Mouse (Mus musculus) small intestine, adult 2 months (tissue): ENCODE data around the gene Capn8. TPM values are rescaled to one million over a fixed set of nuclear protein-coding genes. Genes with fewer than 3 reads are reported as not detected.

Experiments used
- H3K27ac ChIP-seq: fragments of 200-500 bp; 2 replicates; pipeline ENCODE4 v1.5.1; 2012; ENCODE audit warnings: low read depth, low read length, control low read depth, inconsistent platforms; ENCODE audit not compliant: insufficient read depth
- H3K27me3 ChIP-seq: fragments of 200-500 bp; 2 replicates; pipeline ENCODE4 v1.6.1; 2012; ENCODE audit warnings: mild to moderate bottlenecking, moderate library complexity, low read length, inconsistent platforms; ENCODE audit not compliant: control insufficient read depth, insufficient read depth
- H3K36me3 ChIP-seq: fragments of 200-500 bp; 2 replicates; pipeline ENCODE4 v1.6.1; 2012; ENCODE audit warnings: mild to moderate bottlenecking, low read length, control low read depth, inconsistent platforms; ENCODE audit not compliant: control insufficient read depth, insufficient read depth
- H3K4me1 ChIP-seq: fragments of 200-500 bp; 2 replicates; pipeline ENCODE4 v1.6.1; 2012; ENCODE audit warnings: low read length, inconsistent platforms, mixed read lengths; ENCODE audit not compliant: control insufficient read depth, insufficient read depth, insufficient read length
- H3K4me3 ChIP-seq: fragments of 200-500 bp; 2 replicates; pipeline ENCODE4 v1.5.1; 2012; ENCODE audit warnings: low read depth, mild to moderate bottlenecking, control low read depth, inconsistent platforms, low read length, moderate library complexity
- CTCF ChIP-seq: fragments of 200-500 bp; IDR thresholded peaks from 2 replicates; pipeline ENCODE4 v1.5.1; 2012; ENCODE audit warnings: low read depth, mild to moderate bottlenecking, control low read depth, inconsistent platforms, low read length, moderate library complexity, mixed read lengths; ENCODE audit not compliant: insufficient replicate concordance, insufficient read length; ENCODE audit errors: extremely low read depth
- POLR2A ChIP-seq: fragments of 200-500 bp; IDR thresholded peaks from 2 replicates; pipeline ENCODE4 v1.6.1; 2012; ENCODE audit warnings: low read depth, mild to moderate bottlenecking, control low read depth, inconsistent platforms, low read length, moderate library complexity
- WGBS: fragments of 180-500 bp; shearing (Covaris S2); methylation state at CpG from one replicate; pipeline ENCODE4 v1.1.7; 2018; 5-methylcytosine and 5-hydroxymethylcytosine counted together
- polyA plus RNA-seq: library from polyadenylated mRNA; depleted of rRNA; stranded (reverse); fragments of >200 nt; gene quantifications from 2 replicates; pipeline ENCODE4 v1.2.3, GENCODE M21; 2012

The Capn8 gene
- polyA plus RNA-seq, 1 experiment, result 2.4 TPM

DNA sequence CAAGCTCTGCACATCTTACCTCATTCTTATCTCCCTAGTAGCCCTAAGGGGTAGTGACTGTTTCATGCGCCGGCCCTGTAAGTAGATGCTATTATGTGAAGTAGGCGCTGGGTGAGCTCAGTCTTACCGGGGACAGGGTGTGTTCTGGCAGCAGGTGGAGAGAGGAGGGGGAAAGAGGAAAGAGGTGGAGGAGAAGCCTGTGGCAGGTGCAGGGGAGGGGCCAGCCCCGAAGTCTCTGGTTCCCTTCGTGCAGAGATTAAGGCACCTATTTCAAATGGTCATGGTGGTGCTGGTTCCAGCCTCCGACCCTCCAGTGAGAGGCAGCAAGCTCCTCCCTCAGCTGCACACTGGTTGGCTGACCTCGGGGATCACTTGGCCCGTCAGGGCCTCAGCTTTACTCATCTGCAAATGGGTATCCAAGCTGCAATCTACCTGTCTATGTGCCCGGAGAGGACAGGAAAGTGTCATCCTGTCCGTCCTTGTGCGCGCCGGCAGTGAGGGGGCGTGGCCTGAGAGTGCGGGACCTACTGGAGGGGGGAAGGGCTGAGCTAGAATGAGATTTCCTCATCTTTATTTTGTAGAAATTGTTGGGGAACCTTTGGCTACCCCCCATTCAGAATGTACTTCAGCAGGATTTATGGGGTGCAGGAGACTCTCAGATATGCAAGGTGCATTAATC is 20.5 kb downstream of the Capn8 start:
- Histone ChIP-seq H3K4me3 (peak overlapping the region; percentile 56), H3K27ac (no peak overlapping the region), H3K27me3 (no peaks in the 10 kb centered on the region), H3K4me1 (0 out of 2 replicates have a peak, but pooled peaks cover 3% of the 10 kb centered on the region), H3K36me3 (no peaks in the 10 kb centered on the region)
- 6% methylated on average over 16 of the region's 16 CpGs for WGBS
- TF ChIP-seq CTCF (no peak), POLR2A (no peak)

DNA sequence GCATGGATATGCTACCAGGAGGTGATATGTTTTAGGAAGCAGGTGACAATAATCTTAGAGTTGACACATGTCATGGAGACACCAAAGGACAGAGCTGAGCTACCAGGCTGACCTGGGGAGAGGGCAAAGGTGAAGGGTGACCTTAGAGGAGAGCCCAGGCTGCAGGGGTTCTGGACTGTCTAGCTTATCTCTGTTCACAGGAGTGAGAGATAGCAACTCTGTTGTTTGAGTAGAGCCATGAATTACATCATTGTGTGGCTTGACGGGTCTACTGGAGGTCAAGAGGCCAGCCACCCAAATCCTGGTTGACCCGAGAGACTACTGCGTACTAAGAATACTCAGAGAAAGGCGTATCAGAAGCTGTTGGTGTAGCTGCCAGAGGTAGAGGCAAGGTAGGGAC is 22.9 kb downstream of the Capn8 start:
- Histone ChIP-seq H3K36me3 (no peaks in the 10 kb centered on the region), H3K4me3 (no peak overlapping the region), H3K4me1 (0 out of 2 replicates have a peak, but pooled peaks cover 3% of the 10 kb centered on the region), H3K27ac (no peak overlapping the region), H3K27me3 (no peaks in the 10 kb centered on the region)
- TF ChIP-seq CTCF, result no peak
- no peak for TF ChIP-seq POLR2A
- 71% methylated on average over 4 of the region's 4 CpGs for whole genome bisulfite sequencing

DNA sequence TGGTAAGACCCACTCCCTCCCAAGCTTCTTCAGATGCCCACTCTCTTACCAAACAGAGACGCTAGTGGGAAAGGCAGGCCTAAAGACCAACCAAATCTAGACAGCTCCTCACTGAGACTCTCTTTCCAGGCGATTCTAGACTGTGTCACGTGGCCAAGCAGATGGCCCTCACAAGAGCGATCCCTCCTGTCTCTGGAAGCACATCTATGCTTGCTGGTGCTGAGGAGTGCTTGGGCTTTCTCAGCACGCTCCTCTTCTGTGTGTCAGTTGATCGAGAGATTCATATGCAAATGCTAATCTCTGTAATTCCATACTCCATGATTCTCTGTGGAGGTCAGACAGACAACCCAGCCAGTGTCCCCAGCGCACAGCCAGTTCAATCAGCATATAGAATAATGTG is 26.7 kb downstream of the Capn8 start:
- Histone ChIP-seq H3K36me3 (no peaks in the 10 kb centered on the region), H3K4me1 (no peaks in the 10 kb centered on the region), H3K27ac (no peak overlapping the region), H3K27me3 (no peaks in the 10 kb centered on the region), H3K4me3 (no peak overlapping the region)
- WGBS, result 90% methylated on average over 7 of the region's 7 CpGs
- TF ChIP-seq CTCF (no peak), POLR2A (no peak)

DNA sequence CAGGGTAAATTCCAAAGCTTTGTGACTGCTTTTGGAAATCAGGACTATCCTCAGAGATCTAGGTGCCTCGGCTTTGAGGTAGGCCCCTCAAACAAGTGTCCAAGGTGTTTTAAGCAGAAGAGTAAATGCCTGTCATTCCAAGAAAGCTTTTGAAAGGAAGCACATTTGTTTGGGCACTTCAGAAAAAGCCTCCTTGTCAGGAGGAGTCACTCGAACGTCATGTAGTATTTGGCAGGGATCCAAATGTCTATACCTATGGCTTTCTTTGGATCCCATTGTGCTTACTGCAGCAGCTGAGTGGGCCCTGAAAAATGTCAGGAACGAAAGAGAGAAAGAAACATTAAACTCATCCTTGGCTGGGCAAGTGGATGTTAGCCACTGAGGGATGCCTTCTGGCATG is 27.6 kb downstream of the Capn8 start:
- Histone ChIP-seq H3K4me1 (no peaks in the 10 kb centered on the region), H3K4me3 (no peak overlapping the region), H3K27ac (no peak overlapping the region), H3K27me3 (no peaks in the 10 kb centered on the region), H3K36me3 (no peaks in the 10 kb centered on the region)
- TF ChIP-seq CTCF (no peak), POLR2A (no peak)
- WGBS, result 28% methylated on average over 4 of the region's 4 CpGs

- H3K4me3 ChIP-seq, result no peak overlapping the region
- 84% methylated on average over 17 of the region's 17 CpGs for WGBS
- H3K36me3 ChIP-seq, result no peaks in the 10 kb centered on the region
Measured at GRCm38 (mm10) chr1:182605330-182606150, 40.7 kb downstream of the Capn8 start.

GRCm38 (mm10) chr1:182609701-182610335 is 45.0 kb downstream of the Capn8 start:
- Histone ChIP-seq H3K4me1 (no peaks in the 10 kb centered on the region), H3K27me3 (no peaks in the 10 kb centered on the region), H3K36me3 (no peaks in the 10 kb centered on the region), H3K4me3 (no peak overlapping the region), H3K27ac (no peak overlapping the region)
- WGBS, result 57% methylated on average over 4 of the region's 4 CpGs
- TF ChIP-seq POLR2A (no peak), CTCF (no peak)

More at GRCm38 (mm10) chr1:182605330-182606150, 40.7 kb downstream of the Capn8 start:
- no peak for TF ChIP-seq CTCF
- TF ChIP-seq POLR2A, result no peak
- H3K27ac ChIP-seq, result no peak overlapping the region
- no peaks in the 10 kb centered on the region for H3K4me1 ChIP-seq
- no peaks in the 10 kb centered on the region for H3K27me3 ChIP-seq

DNA sequence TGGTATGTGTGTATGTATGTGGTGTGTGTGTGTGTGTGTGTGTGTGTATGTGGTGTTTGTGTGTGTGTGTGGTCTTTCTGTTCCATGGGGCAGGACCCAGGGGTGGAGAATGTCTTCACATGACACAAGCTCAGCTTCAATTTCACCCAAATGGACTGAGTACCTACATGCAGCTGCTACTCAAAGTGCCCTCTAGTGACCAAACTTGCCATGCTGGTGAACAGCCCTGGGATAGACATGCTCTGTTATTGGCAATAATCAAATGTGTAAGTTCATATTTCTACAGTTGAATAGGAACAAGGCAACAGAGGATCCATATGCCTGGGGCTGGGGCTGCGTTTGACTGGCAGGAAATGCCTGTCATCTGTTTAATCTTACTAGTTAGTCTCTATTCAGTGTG is 50.7 kb downstream of the Capn8 start:
- no peaks in the 10 kb centered on the region for H3K36me3 ChIP-seq
- H3K4me1 ChIP-seq, result no peaks in the 10 kb centered on the region
- H3K27ac ChIP-seq, result no peak overlapping the region
- WGBS, result 67% methylated on average over 1 of the region's 1 CpGs
- no peak for TF ChIP-seq CTCF
- no peak for TF ChIP-seq POLR2A
- no peak overlapping the region for H3K4me3 ChIP-seq
- no peaks in the 10 kb centered on the region for H3K27me3 ChIP-seq
